Mouse (Mus musculus) cortical plate, adult 2 months (tissue): ENCODE data around the gene Sorbs2.

Experiments
- CTCF ChIP-seq: fragments of 200-500 bp; IDR thresholded peaks from 2 replicates; pipeline ENCODE4 v1.5.1; 2011; ENCODE audit warnings: mild to moderate bottlenecking, control low read depth, low read length; ENCODE audit not compliant: insufficient read depth; ENCODE audit errors: extremely low read depth
- POLR2A ChIP-seq: fragments of 200-500 bp; IDR thresholded peaks from 2 replicates; pipeline ENCODE4 v1.6.1; 2011; ENCODE audit warnings: mild to moderate bottlenecking, low read length, control low read depth; ENCODE audit not compliant: insufficient read depth; ENCODE audit errors: extremely low read depth

DNA sequence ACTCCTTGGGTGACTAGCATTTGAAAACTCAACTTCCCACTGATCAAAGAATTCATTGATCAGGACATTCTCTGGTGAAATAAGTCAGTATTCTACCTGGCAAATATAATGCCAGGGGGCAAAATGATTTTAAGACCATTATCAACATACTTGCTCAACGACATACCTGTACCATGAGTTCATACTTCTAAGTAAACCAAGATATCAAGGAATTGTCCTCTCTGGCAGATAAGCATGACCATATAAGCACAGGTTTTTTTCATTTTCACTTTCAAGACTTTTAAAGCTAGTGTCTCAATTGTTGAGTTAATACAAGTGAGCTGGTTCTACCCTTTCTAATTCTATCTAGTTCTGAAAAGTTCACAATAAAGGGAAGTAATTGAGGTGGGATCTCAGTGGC is 130.2 kb downstream of the Sorbs2 start:
- TF ChIP-seq POLR2A (no peak), CTCF (no peak)
